Mouse (Mus musculus) thymus, postnatal 25 days (tissue): ENCODE results near the gene Vmn1r200.
"Not testable (repeated sequence)": the region's sequence is repeated elsewhere in the genome, so short reads cannot be mapped to it uniquely, and the experiment has no call there.

Source experiments
- DNase-seq: peaks from one replicate; pipeline ENCODE4 v3.0.0; 2022

Vmn1r200 gene

DNA sequence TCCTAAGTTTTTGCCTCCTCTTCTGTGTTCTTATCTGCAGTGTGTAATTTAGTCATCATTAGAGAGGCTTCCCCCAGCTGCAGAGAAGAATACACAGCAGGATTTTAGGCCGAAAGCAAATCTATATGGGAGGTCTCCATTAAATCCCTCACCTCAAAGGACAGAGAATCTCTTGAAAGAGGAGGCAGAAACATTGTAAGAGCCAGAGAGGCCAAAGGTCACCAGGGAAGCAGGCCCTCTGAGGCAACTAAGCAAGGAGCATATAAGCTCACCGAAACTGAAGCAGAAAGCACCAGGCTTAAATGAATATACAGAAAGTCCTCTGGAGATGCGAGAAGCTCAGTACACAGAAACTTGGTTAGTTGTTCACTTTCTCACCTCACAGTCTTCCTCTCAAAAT, at the start of gene Vmn1r200:
Gene Vmn1r200 (plus strand): TSS at position 301 of the 400 bp plus-strand sequence.
- no peak for DNase-seq

GRCm38 (mm10) chr13:22350064-22350463, 40.1 kb upstream of the Vmn1r200 start, which contains the start of gene Vmn1r198:
Vmn1r198 (plus strand) TSS chr13:22350364.
- DNase-seq = no peak

GRCm38 (mm10) chr13:22350813-22351212, 39.4 kb upstream of the Vmn1r200 start:
- no peak for DNase-seq

DNA sequence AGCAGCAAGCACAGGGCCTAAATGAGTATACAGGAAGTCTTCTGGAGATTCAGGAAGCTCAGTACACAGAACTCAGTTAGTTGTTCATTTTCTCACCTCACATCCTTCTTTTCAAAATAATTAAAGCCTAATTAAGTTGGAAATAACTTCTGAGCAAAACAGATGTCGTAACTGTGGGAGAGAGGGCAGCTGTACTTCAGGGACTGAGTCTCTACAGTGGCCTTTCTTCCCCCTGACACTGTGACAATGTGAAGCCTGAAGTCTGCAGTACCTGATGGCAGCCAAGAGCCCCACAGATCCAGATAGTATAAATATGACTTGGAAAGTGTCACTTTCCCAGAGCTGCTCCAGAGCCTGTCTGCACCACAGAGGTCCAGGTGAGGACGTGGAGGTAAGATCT, 10.7 kb upstream of the Vmn1r200 start, which contains the start of gene Vmn1r199:
Gene Vmn1r199 (plus strand): TSS at position 301 of the 400 bp plus-strand sequence.
- no peak for DNase-seq

DNA sequence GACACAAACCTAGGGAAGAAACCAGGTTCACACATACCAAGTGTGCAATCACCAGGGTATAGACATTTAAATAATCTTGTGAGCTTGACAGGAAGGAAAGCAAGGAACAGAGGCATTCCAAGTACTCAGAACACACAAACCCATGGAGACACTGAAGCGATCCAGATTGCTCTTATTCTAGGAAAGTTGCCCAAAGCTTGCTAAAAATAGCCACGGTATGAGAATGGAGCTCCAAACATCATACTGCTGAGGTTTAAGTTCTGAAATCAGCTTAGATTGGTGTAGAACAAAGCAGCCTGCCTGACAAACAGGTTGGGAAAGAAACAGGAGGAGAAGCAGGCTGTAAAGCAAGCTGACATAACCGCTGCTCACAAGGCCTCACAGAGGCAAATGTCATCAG, 9.0 kb upstream of the Vmn1r200 start:
- not testable (repeated sequence) for DNase-seq

DNA sequence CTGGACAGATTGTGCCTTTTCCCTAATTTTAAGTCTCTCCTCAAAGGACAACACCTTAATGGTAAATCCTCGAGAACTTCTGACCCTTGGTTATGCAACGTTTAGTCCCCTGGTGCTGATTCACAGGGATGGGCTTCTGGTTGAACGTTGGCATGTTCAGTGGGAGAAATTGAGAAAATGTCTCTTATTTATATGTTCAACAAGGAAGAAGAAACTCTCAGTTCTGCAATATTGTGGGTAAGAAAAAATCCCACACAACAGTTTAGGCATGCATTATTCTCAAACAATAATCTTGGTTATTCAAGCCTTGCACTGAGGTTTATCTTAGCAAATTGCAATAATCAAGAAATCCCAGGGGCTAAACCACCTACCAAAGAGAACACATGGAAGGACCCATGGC, 6.8 kb upstream of the Vmn1r200 start:
- DNase-seq = no peak

DNA sequence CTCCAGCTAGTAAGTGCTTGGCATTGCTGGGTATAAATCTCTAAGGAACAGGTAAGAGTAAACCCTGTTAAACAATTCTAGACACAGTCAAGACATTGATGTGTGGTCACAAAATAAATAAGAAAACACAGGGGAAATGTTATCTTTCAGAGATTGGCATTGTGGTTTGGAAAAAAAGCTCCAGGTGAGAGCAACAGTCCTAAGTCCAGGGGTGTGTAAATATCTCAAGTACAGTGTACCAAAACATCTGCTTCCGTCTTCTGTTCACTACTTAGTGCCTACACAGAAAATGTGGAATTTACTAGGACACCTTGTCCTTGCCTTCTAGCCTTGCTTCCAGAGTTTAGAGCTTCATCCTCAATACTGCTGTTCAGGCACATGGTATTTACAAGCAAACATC, 3.1 kb upstream of the Vmn1r200 start:
- no peak for DNase-seq

DNA sequence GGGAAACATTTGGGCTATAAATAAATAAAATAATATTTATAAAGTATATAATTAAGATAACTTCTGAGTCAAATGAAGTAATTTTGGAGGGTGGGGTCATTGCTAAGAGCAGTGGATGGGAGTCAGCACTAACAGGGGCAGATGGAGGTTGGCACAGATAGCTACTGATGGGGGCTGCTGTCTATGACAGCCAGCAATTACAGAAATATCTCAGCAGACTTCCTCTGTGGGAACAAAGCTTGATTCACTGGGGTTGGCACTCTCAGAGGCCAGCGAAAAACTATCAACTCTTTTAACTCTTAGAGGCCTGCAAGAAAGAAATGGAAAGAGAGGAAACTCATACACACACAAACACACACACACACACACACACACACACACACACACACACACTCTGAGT, 12.8 kb downstream of the Vmn1r200 start:
- DNase-seq = no peak
